Mouse (Mus musculus) MEL (cell line): Measurements from ENCODE around the gene Dgcr2. TPM values are rescaled to one million over a fixed set of nuclear protein-coding genes. Genes with fewer than 3 reads are reported as not detected.
A peak's percentile ranks its signal among the peaks of the same experiment; 100 is the strongest.

Source experiments
- DNase-seq: peaks from one replicate; pipeline ENCODE4 v3.0.0; 2011; ENCODE audit warnings: low read depth, low spot score
- H3K27ac ChIP-seq: 2 replicates; pipeline ENCODE4 v1.5.1; 2012; ENCODE audit warnings: low read depth, mild to moderate bottlenecking, control low read depth, low read length, moderate library complexity; ENCODE audit not compliant: control insufficient read depth
- H3K27me3 ChIP-seq, 2 experiments: fragments of 150-350 bp in 1 of 2; sonication (generic) in 1 of 2; 2 replicates each; pipeline ENCODE4 v1.6.1; 2012; ENCODE audit warnings: low read length in 2 of 2, mild to moderate bottlenecking in 2 of 2, improper control_type of control experiment in 1 of 2, moderate library complexity in 1 of 2; ENCODE audit not compliant: insufficient read depth in 2 of 2, control insufficient read depth in 1 of 2
- H3K36me3 ChIP-seq, 2 experiments: 2 replicates each; pipeline ENCODE4 v1.6.1; 2012 to 2014; ENCODE audit warnings: low read length in 2 of 2, improper control_type of control experiment in 1 of 2, inconsistent platforms in 1 of 2, mild to moderate bottlenecking in 1 of 2; ENCODE audit not compliant: insufficient read depth in 2 of 2, control insufficient read depth in 1 of 2
- H3K4me1 ChIP-seq, 2 experiments: fragments of 150-350 bp in 1 of 2; sonication (generic) in 1 of 2; 2 replicates each; pipeline ENCODE4 v1.6.1; 2012; ENCODE audit warnings: low read length in 2 of 2, improper control_type of control experiment in 1 of 2, mild to moderate bottlenecking in 1 of 2; ENCODE audit not compliant: insufficient read depth in 2 of 2, control insufficient read depth in 1 of 2
- H3K4me3 ChIP-seq, 2 experiments: fragments of 150-350 bp in 1 of 2; sonication (generic) in 1 of 2; 2 replicates each; pipeline ENCODE4 v1.5.1; 2012; ENCODE audit warnings: low read depth in 2 of 2, low read length in 2 of 2, mild to moderate bottlenecking in 2 of 2, moderate library complexity in 2 of 2, control low read depth in 1 of 2, improper control_type of control experiment in 1 of 2; ENCODE audit not compliant: control insufficient read depth in 1 of 2, insufficient read depth in 1 of 2
- H3K79me2 ChIP-seq: 2 replicates; pipeline ENCODE4 v1.6.1; 2012; ENCODE audit warnings: mild to moderate bottlenecking, low read length, moderate library complexity; ENCODE audit not compliant: control insufficient read depth, poor library complexity, insufficient read depth
- H3K9ac ChIP-seq: 2 replicates; pipeline ENCODE4 v1.6.1; 2012; ENCODE audit warnings: low read depth, mild to moderate bottlenecking, control low read depth, low read length, moderate library complexity; ENCODE audit not compliant: control insufficient read depth, poor library complexity, severe bottlenecking
- H3K9me3 ChIP-seq: fragments of 150-350 bp; sonication (generic); replicated peaks from 2 replicates; pipeline ENCODE4 v1.6.1; 2012; ENCODE audit warnings: mild to moderate bottlenecking, low read length, improper control_type of control experiment, moderate library complexity; ENCODE audit not compliant: insufficient read depth
- BHLHE40 ChIP-seq: IDR thresholded peaks from 2 replicates; pipeline ENCODE4 v1.6.1; 2012; ENCODE audit warnings: low read depth, mild to moderate bottlenecking, inconsistent platforms, low read length, improper control_type of control experiment, borderline replicate concordance
- CHD1 ChIP-seq: IDR thresholded peaks from 2 replicates; pipeline ENCODE4 v1.6.1; 2012; ENCODE audit warnings: low read depth, mild to moderate bottlenecking, inconsistent platforms, low read length, improper control_type of control experiment
- CHD2 ChIP-seq: IDR thresholded peaks from 2 replicates; pipeline ENCODE4 v1.6.1; 2011; ENCODE audit warnings: low read length, improper control_type of control experiment
- E2F4 ChIP-seq: IDR thresholded peaks from 2 replicates; pipeline ENCODE4 v1.6.1; 2011; ENCODE audit warnings: low read depth, low read length, improper control_type of control experiment, borderline replicate concordance
- EP300 ChIP-seq, 2 experiments: IDR thresholded peaks; 2 replicates each; pipeline ENCODE4 v1.6.1; 2011; ENCODE audit warnings: improper control_type of control experiment in 2 of 2, low read length in 2 of 2, low read depth in 1 of 2, mild to moderate bottlenecking in 1 of 2
- ETS1 ChIP-seq: IDR thresholded peaks from 2 replicates; pipeline ENCODE4 v1.6.1; 2012; ENCODE audit warnings: low read depth, mild to moderate bottlenecking, inconsistent platforms, low read length, improper control_type of control experiment, moderate library complexity
- GABPA ChIP-seq: IDR thresholded peaks from 2 replicates; pipeline ENCODE4 v1.6.1; 2012; ENCODE audit warnings: low read depth, mild to moderate bottlenecking, inconsistent platforms, low read length, improper control_type of control experiment, moderate library complexity
- GATA1 ChIP-seq: IDR thresholded peaks from 2 replicates; pipeline ENCODE4 v1.6.1; 2011; ENCODE audit warnings: low read depth, low read length, improper control_type of control experiment
- JUND ChIP-seq: IDR thresholded peaks from 2 replicates; pipeline ENCODE4 v1.6.1; 2011; ENCODE audit warnings: low read depth, mild to moderate bottlenecking, improper control_type of control experiment, low read length
- KAT2A ChIP-seq: conservative IDR thresholded peaks from 2 replicates; pipeline ENCODE4 v1.6.1; 2012; ENCODE audit warnings: low read depth, low read length, improper control_type of control experiment, inconsistent platforms
- MAFK ChIP-seq: IDR thresholded peaks from 2 replicates; pipeline ENCODE4 v1.6.1; 2011; ENCODE audit warnings: low read depth, mild to moderate bottlenecking, low read length, improper control_type of control experiment, borderline replicate concordance
- MAX ChIP-seq: IDR thresholded peaks from 2 replicates; pipeline ENCODE4 v1.6.1; 2011; ENCODE audit warnings: low read length, improper control_type of control experiment
- MAZ ChIP-seq: IDR thresholded peaks from 2 replicates; pipeline ENCODE4 v1.6.1; 2012; ENCODE audit warnings: low read depth, mild to moderate bottlenecking, inconsistent platforms, low read length, improper control_type of control experiment
- MEF2A ChIP-seq: IDR thresholded peaks from 2 replicates; pipeline ENCODE4 v1.6.1; 2014; ENCODE audit warnings: low read depth, mild to moderate bottlenecking, inconsistent platforms, low read length, improper control_type of control experiment; ENCODE audit not compliant: poor library complexity, insufficient replicate concordance, severe bottlenecking; ENCODE audit errors: extremely low read depth
- MXI1 ChIP-seq: IDR thresholded peaks from 2 replicates; pipeline ENCODE4 v1.6.1; 2011; ENCODE audit warnings: mild to moderate bottlenecking, low read depth, low read length, improper control_type of control experiment
- MYC ChIP-seq: IDR thresholded peaks from 2 replicates; pipeline ENCODE4 v1.6.1; 2011; ENCODE audit warnings: low read depth, mild to moderate bottlenecking, low read length, improper control_type of control experiment, moderate library complexity
- POLR2A ChIP-seq, 2 experiments: IDR thresholded peaks; 2 replicates each; pipeline ENCODE4 v1.6.1; 2011 to 2012; ENCODE audit warnings: low read length in 2 of 2, mild to moderate bottlenecking in 2 of 2, control low read depth in 1 of 2, improper control_type of control experiment in 1 of 2, low read depth in 1 of 2, moderate library complexity in 1 of 2; ENCODE audit not compliant: control insufficient read depth in 1 of 2, insufficient read depth in 1 of 2, poor library complexity in 1 of 2
- POLR2AphosphoS5 ChIP-seq: IDR thresholded peaks from 2 replicates; pipeline ENCODE4 v1.6.1; 2012; ENCODE audit warnings: low read depth, borderline replicate concordance, mild to moderate bottlenecking, inconsistent platforms, low read length, moderate library complexity, mixed read lengths
- RCOR1 ChIP-seq: IDR thresholded peaks from 2 replicates; pipeline ENCODE4 v1.6.1; 2012; ENCODE audit warnings: low read depth, mild to moderate bottlenecking, inconsistent platforms, low read length, improper control_type of control experiment
- TAL1 ChIP-seq: IDR thresholded peaks from 2 replicates; pipeline ENCODE4 v1.6.1; 2012; ENCODE audit warnings: mild to moderate bottlenecking, inconsistent platforms, low read length, moderate library complexity, mixed read lengths
- TBP ChIP-seq: IDR thresholded peaks from 2 replicates; pipeline ENCODE4 v1.8.0; 2011; ENCODE audit warnings: low read depth, low read length, improper control_type of control experiment
- TCF12 ChIP-seq: IDR thresholded peaks from 2 replicates; pipeline ENCODE4 v1.6.1; 2014; ENCODE audit warnings: low read depth, mild to moderate bottlenecking, inconsistent platforms, low read length, improper control_type of control experiment, moderate library complexity
- polyA plus RNA-seq, 2 experiments: library from polyadenylated mRNA; stranded (reverse) in 1 of 2; unstranded in 1 of 2; fragments of >175 nt in 1 of 2; fragments of >200 nt in 1 of 2; gene quantifications; 2 replicates each; pipeline versions ENCODE4 v1.2.1 to v1.2.4; 2012; ENCODE audit warnings: low replicate concordance in 2 of 2, low read depth in 1 of 2; ENCODE audit not compliant: insufficient read length in 2 of 2, insufficient read depth in 1 of 2, missing spikeins in 1 of 2
- total RNA-seq: library from RNA; depleted of rRNA; stranded (reverse); fragments of 300-350 nt; gene quantifications from 2 replicates; pipeline ENCODE4 v1.2.3, GENCODE M21; 2012

Gene Dgcr2
- total and polyA plus RNA-seq, 3 experiments = 37.1 to 53.7 TPM; not detected in 1

DNA sequence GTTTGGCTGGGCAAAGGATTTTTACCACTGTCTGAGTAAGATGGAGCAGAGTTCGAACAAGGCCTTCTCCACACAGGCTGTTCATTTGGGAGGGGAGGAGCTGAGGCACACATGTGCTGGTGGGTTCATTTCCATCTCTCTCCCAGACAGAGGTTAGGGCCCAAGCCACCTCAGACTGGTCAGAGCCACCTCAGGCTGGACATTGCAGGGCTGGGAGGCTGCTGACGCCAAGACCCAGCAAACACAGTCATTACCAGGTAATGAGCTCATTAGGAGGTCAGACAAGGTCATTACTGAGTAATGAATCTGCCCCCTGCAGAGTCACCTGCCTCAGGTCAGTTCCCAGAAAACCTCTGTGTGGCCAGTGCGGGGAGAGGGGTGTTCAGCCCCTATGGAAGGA, 69.5 kb downstream of the Dgcr2 start:
- Histone ChIP-seq H3K9me3 (no peaks in the 10 kb centered on the region), H3K4me1 (peaks cover 0 to 12% of the 10 kb centered on the region in 2 experiments; a peak in 2 of 4 replicates), H3K4me3 (no peak overlapping the region), H3K27me3 (no peaks in the 10 kb centered on the region; a peak in 2 of 4 replicates), H3K9ac (no peak overlapping the region), H3K79me2 (no peaks in the 10 kb centered on the region), H3K36me3 (peaks cover 0 to 2% of the 10 kb centered on the region in 2 experiments; a peak in 1 of 4 replicates), H3K27ac (no peak overlapping the region)
- no peak for DNase-seq
- TF ChIP-seq MYC (no peak), CHD1 (no peak), EP300 (IDR thresholded peaks at IDR 0.05; ENCODE audit: low read depth in 1 of 2, low read length in 2 of 2) (no peak), TBP (no peak), CHD2 (no peak), E2F4 (no peak), POLR2AphosphoS5 (no peak), POLR2A (IDR thresholded peaks at IDR 0.05; ENCODE audit: control insufficient read depth in 1 of 2, insufficient read depth in 1 of 2, low read depth in 1 of 2, low read length in 2 of 2, poor library complexity in 1 of 2) (no peak)

DNA sequence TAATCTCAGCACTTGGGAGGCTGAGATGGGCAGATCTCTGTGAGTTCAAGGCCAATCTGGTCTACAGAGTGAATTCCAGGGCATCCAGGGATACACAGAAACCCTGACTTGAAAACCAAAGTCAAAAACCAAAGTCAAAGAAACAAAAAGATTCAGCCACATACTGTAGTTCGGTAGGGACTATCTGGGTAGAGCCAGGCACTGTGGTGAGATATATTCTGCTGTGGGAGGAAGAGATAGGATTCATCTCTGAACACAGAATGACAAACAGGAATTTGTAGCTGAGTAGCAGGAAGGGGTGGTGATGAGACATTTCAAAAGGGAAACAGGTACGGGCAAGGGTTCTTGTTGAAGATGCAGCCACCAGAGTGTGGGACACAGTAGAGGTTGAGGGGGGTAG, 70.1 kb downstream of the Dgcr2 start:
- Histone ChIP-seq H3K4me3 (no peak overlapping the region), H3K4me1 (peaks cover 0 to 12% of the 10 kb centered on the region in 2 experiments; a peak in 2 of 4 replicates), H3K36me3 (peaks cover 0 to 2% of the 10 kb centered on the region in 2 experiments; a peak in 1 of 4 replicates), H3K9me3 (no peaks in the 10 kb centered on the region), H3K9ac (no peak overlapping the region), H3K27me3 (no peaks in the 10 kb centered on the region; a peak in 2 of 4 replicates), H3K79me2 (no peaks in the 10 kb centered on the region), H3K27ac (no peak overlapping the region)
- no peak for TF ChIP-seq POLR2A (IDR thresholded peaks at IDR 0.05; ENCODE audit: control insufficient read depth in 1 of 2, insufficient read depth in 1 of 2, low read depth in 1 of 2, low read length in 2 of 2, poor library complexity in 1 of 2)
- TF ChIP-seq RCOR1 = peak; percentile 100
- TF ChIP-seq GABPA = no peak
- TF ChIP-seq MAX = no peak
- TF ChIP-seq EP300 (IDR thresholded peaks at IDR 0.05; ENCODE audit: low read depth in 1 of 2, low read length in 2 of 2) = peak; percentile 81 to 90
- no peak for TF ChIP-seq JUND
- no peak for TF ChIP-seq KAT2A
- peak; percentile 92 for TF ChIP-seq GATA1
- 0 out of 2 replicates have a peak, but pooled peaks have one; percentile 31 for TF ChIP-seq TBP
- peak; percentile 55; the same call in 1 of the 2 replicates for TF ChIP-seq MAFK
- TF ChIP-seq ETS1 = peak; percentile 52; the same call in 1 of the 2 replicates
- peak; percentile 64; the same call in 1 of the 2 replicates for TF ChIP-seq BHLHE40
- no peak for TF ChIP-seq MAZ
- no peak for TF ChIP-seq MEF2A
- TF ChIP-seq TCF12 = peak; percentile 95
- peak; percentile 64; the same call in 1 of the 2 replicates for TF ChIP-seq MXI1
- TF ChIP-seq TAL1 = peak; percentile 78
- DNase-seq = peak; percentile 73
